Mouse (Mus musculus): Measurements from ENCODE around the gene Gm21188. TPM values are rescaled to one million over a fixed set of nuclear protein-coding genes. Genes with fewer than 3 reads are reported as not detected.
"Not testable (repeated sequence)": the region's sequence is repeated elsewhere in the genome, so short reads cannot be mapped to it uniquely, and the experiment has no call there.

Gene Gm21188
- polyA plus RNA-seq, 1 experiment from 2014 or later = not detected

DNA sequence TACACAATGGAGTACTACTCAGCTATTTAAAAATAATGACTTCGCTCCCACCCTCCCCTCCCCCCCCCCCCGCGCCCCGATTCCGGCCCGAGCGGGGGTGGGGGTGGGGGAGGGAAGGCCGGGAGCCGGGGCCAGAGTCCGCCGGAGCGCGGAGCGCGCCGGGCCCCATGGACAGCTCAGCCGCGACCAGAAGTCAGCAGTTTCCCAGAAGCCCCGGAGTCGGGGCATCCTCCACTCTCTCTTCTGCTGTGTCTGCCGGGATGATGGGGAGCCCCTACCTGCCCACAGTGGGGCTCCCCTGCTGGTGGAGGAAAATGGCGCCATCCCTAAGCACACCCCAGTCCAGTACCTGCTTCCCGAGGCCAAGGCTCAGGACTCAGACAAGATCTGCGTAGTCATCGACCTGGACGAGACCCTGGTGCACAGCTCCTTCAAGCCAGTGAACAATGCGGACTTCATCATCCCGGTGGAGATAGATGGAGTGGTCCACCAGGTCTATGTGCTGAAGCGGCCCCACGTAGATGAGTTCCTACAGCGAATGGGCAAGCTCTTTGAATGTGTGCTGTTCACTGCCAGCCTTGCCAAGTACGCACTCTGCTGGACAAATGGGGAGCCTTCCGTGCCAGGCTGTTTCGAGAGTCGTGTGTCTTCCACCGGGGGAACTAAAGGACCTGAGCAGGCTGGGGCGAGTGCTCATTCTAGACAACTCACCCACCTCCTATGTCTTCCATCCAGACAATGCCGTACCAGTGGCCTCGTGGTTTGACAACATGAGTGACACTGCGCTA is 5.4 kb downstream of the Gm21188 start:
- ATAC-seq = peak; percentile 62
- H3K4me1 ChIP-seq (replicated peaks); H3K9me3 ChIP-seq; H3K9ac ChIP-seq (replicated peaks); H3K4me2 ChIP-seq (replicated peaks); H3K4me3 ChIP-seq (replicated peaks); H3K36me3 ChIP-seq; H3K27ac ChIP-seq: not testable (repeated sequence)
- H3K27me3 ChIP-seq = peaks cover 11% of the 10 kb centered on the region
- whole genome bisulfite sequencing = under 1% methylated on average over 7 of the region's 40 CpGs

GRCm38 (mm10) chr13:120041145-120041544 is 10.8 kb downstream of the Gm21188 start:
- not testable (repeated sequence) for ATAC-seq, H3K36me3 ChIP-seq, H3K27ac ChIP-seq

DNA sequence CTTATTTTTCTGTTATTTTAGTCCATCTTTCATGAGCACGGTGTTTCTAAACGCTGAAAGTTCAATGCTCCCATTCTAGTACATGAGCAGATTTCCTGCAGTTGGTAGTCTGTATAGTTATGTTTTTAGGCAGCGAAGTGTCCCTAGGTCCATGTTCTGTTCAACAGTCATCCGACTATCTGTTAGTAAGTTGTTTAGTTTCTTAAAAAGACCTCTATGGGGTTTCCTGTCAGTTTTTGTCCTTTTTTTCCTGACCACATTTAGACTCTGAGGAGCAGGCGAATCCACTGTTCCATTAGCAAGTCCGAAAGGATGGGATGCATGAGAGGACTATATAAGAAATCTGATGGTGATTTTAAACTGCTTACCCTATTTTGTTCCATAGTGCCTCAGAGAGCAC is 14.1 kb downstream of the Gm21188 start:
- H3K9me3 ChIP-seq; H3K9ac ChIP-seq (replicated peaks); ATAC-seq; H3K27ac ChIP-seq; H3K4me1 ChIP-seq (replicated peaks); H3K4me2 ChIP-seq (replicated peaks); H3K4me3 ChIP-seq (replicated peaks); H3K36me3 ChIP-seq: not testable (repeated sequence)
- H3K27me3 ChIP-seq = peaks cover 27% of the 10 kb centered on the region
- 6% methylated on average over 6 of the region's 6 CpGs for WGBS

More at GRCm38 (mm10) chr13:120041145-120041544, 10.8 kb downstream of the Gm21188 start:
- H3K27me3 ChIP-seq = peaks cover 21% of the 10 kb centered on the region
- no CpG with 5 or more reads among the region's 1 CpGs for WGBS
- not testable (repeated sequence) for H3K4me1 ChIP-seq (replicated peaks); H3K9me3 ChIP-seq; H3K4me2 ChIP-seq (replicated peaks); H3K9ac ChIP-seq (replicated peaks); H3K4me3 ChIP-seq (replicated peaks)

- not testable (repeated sequence) for H3K4me1 ChIP-seq (replicated peaks); H3K36me3 ChIP-seq; H3K27ac ChIP-seq
Observed at GRCm38 (mm10) chr13:120036577-120037115, 15.3 kb downstream of the Gm21188 start.

GRCm38 (mm10) chr13:120035151-120035550 is 16.8 kb downstream of the Gm21188 start:
- WGBS = 0% methylated on average over 10 of the region's 18 CpGs

More at GRCm38 (mm10) chr13:120036577-120037115, 15.3 kb downstream of the Gm21188 start:
- H3K4me3 ChIP-seq (replicated peaks); H3K9me3 ChIP-seq; ATAC-seq; H3K4me2 ChIP-seq (replicated peaks); H3K9ac ChIP-seq (replicated peaks): not testable (repeated sequence)
- under 1% methylated on average over 23 of the region's 25 CpGs for whole genome bisulfite sequencing
- H3K27me3 ChIP-seq = peaks cover 25% of the 10 kb centered on the region

DNA sequence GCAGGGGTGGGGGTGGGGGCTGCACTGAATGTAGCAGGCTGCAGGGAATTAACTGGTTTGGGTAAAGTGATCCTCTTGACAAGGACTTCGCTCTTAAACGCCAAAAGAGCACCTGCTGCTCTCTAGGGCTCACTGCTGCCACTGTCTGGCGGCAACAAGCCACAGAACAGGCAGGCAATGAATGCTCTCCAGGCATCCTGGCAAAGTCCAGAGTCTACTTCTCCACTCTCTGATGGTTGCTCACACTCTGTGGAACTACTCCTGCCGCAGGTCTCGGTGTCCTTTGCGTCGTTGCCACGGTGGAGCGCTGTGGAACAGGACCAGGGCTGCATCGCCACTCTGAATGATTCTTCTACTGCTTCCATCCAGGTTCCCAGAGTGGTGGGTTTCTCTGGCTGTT is 17.4 kb downstream of the Gm21188 start:
- H3K4me3 ChIP-seq (replicated peaks); H3K4me2 ChIP-seq (replicated peaks); H3K4me1 ChIP-seq (replicated peaks); H3K27ac ChIP-seq; H3K9me3 ChIP-seq; H3K9ac ChIP-seq (replicated peaks); H3K36me3 ChIP-seq: not testable (repeated sequence)
- peaks cover 25% of the 10 kb centered on the region for H3K27me3 ChIP-seq
- 0% methylated on average over 3 of the region's 10 CpGs for WGBS
- ATAC-seq = peak; percentile 78

More at GRCm38 (mm10) chr13:120035151-120035550, 16.8 kb downstream of the Gm21188 start:
- not testable (repeated sequence) for H3K4me1 ChIP-seq (replicated peaks); H3K36me3 ChIP-seq; H3K4me3 ChIP-seq (replicated peaks); H3K4me2 ChIP-seq (replicated peaks); H3K9me3 ChIP-seq; ATAC-seq; H3K27ac ChIP-seq; H3K9ac ChIP-seq (replicated peaks)
- peaks cover 25% of the 10 kb centered on the region for H3K27me3 ChIP-seq

DNA sequence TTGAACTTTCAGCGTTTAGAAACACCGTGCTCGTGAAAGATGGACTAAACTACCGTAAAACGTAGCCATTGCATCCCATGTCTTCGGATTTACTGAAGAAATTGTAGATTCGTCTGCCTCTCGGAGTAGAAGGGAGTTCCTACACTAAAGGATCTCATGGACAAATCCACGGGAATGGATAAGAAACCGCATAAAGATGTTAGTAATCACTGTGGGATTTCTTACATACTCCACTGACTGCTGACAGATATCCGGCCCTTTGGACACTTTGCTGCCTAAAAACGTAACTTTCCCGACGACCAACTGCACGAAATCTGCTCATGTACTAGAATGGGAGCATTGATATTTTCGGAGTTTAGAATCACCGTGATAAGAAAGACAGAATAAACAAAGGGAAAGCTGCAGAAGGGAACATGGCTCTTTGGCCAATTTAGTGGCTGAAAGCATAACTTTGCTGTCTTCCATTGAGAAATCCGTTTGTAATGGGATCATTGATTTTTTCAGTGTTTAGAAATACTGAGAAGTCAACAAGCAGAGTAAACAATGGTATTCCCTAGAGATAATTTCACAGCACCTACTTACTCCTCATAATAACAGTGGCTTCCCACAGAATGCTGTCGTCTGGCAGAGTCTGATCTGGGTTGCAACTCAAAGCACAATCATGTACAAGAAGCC is 18.3 kb downstream of the Gm21188 start:
- not testable (repeated sequence) for H3K4me2 ChIP-seq (replicated peaks); H3K9me3 ChIP-seq; H3K27ac ChIP-seq; H3K9ac ChIP-seq (replicated peaks); ATAC-seq; H3K4me1 ChIP-seq (replicated peaks); H3K4me3 ChIP-seq (replicated peaks); H3K36me3 ChIP-seq
- 1% methylated on average over 19 of the region's 19 CpGs for WGBS
- H3K27me3 ChIP-seq = peaks cover 21% of the 10 kb centered on the region

DNA sequence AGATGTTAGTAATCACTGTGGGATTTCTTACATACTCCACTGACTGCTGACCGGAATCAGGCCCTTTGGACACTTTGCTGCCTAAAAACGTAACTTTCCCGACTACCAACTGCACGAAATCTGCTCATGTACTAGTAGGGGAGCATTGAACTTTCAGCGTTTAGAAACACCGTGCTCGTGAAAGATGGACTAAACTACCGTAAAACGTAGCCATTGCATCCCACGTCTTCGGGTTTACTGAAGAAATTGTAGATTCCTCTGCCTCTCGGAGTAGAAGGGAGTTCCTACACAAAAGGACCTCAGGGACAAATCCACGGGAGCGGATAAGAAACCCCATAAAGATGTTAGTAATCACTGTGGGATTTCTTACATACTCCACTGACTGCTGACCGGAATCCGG is 20.3 kb downstream of the Gm21188 start:
- not testable (repeated sequence) for H3K4me3 ChIP-seq (replicated peaks); H3K4me1 ChIP-seq (replicated peaks); ATAC-seq; H3K9ac ChIP-seq (replicated peaks); H3K4me2 ChIP-seq (replicated peaks); H3K27ac ChIP-seq; H3K9me3 ChIP-seq; H3K36me3 ChIP-seq; H3K27me3 ChIP-seq
- 4% methylated on average over 16 of the region's 16 CpGs for WGBS

GRCm38 (mm10) chr13:120027368-120027767 is 24.6 kb downstream of the Gm21188 start:
- H3K27me3 ChIP-seq = peaks cover 20% of the 10 kb centered on the region
- ATAC-seq; H3K4me2 ChIP-seq (replicated peaks); H3K4me1 ChIP-seq (replicated peaks); H3K4me3 ChIP-seq (replicated peaks); H3K27ac ChIP-seq; H3K9me3 ChIP-seq; H3K9ac ChIP-seq (replicated peaks); H3K36me3 ChIP-seq: not testable (repeated sequence)
- 1% methylated on average over 11 of the region's 11 CpGs for WGBS

GRCm38 (mm10) chr13:120026911-120027310 is 25.1 kb downstream of the Gm21188 start, which contains the start of gene Gm36079:
Gene Gm36079 (minus strand): TSS chr13:120027011.
- H3K27ac ChIP-seq; H3K9me3 ChIP-seq; H3K4me1 ChIP-seq (replicated peaks); H3K4me2 ChIP-seq (replicated peaks); H3K9ac ChIP-seq (replicated peaks); H3K36me3 ChIP-seq; H3K4me3 ChIP-seq (replicated peaks); ATAC-seq: not testable (repeated sequence)
- H3K27me3 ChIP-seq = peaks cover 20% of the 10 kb centered on the region
- 0% methylated on average over 6 of the region's 17 CpGs for WGBS

GRCm38 (mm10) chr13:120026373-120026772 is 25.6 kb downstream of the Gm21188 start:
- H3K4me2 ChIP-seq (replicated peaks); H3K4me1 ChIP-seq (replicated peaks); H3K27ac ChIP-seq; H3K36me3 ChIP-seq; H3K9ac ChIP-seq (replicated peaks); H3K4me3 ChIP-seq (replicated peaks); H3K9me3 ChIP-seq: not testable (repeated sequence)
- 2% methylated on average over 3 of the region's 13 CpGs for WGBS
- H3K27me3 ChIP-seq = peaks cover 20% of the 10 kb centered on the region
- peak; percentile 76 for ATAC-seq

DNA sequence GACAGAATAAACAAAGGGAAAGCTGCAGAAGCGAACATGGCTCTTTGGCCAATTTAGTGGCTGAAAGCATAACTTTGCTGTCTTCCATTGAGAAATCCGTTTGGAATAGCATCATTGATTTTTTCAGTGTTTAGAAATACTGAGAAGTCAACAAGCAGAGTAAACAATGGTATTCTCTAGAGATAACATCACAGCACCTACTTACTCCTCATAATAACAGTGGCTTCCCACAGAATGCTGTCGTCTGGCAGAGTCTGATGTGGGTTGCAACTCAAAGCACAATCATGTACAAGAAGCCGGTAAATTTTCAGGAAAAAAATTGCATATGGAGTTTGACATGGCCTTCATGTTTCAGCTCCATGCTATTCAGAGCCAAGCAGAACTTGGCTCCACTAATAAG is 26.4 kb downstream of the Gm21188 start:
- ATAC-seq; H3K4me2 ChIP-seq (replicated peaks); H3K27ac ChIP-seq; H3K36me3 ChIP-seq; H3K4me1 ChIP-seq (replicated peaks); H3K9ac ChIP-seq (replicated peaks); H3K4me3 ChIP-seq (replicated peaks); H3K9me3 ChIP-seq: not testable (repeated sequence)
- WGBS = 8% methylated on average over 4 of the region's 4 CpGs
- peaks cover 24% of the 10 kb centered on the region for H3K27me3 ChIP-seq

Measured in midbrain, embryonic 13.5 days (tissue).